Comparison of ENCODE assay signal across 8 mouse cellular contexts in the genomic region with DNA sequence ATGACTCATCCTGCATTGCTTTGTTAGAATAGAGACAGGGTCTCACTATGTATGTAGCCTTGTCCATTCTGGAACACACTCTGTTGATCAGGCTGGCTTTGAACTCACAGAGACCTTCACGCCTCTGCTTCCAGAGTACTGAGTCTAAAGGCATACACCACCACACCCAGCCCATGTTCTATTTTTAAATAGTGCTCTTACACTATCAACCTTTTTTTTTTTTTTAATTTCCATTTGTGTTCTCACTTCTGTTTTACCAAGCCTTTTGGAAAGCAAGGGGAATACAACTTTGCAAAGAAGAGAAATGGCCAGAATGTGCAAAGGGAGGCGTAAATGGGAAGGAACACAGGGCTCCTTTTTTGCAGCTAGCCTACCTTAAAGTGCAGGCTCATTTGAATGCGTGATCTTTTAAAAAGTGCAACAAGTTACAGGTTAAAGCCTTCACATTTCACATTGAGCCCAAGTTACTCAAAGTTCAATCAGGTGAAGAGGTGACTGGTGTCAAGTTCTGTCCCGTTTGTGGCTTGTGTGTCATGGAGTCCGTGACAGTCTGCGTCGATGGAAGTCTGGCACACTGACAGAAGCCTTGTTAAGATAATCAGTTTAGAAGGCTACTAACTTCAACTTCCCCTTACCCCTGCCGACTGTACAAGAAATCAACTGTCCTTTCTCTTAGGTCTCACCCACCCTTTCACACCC. TPM values are rescaled to one million over a fixed set of nuclear protein-coding genes. Genes with fewer than 3 reads are reported as not detected.
DNase-seq lines count a peak whose midpoint lies in the region; ATAC-seq and TF ChIP-seq lines count a peak whose summit lies in the region.

No protein-coding gene starts in this region.

- no peak overlapping the region for H3K4me3 ChIP-seq in forebrain, postnatal 0 days (ENCODE audit: low read depth, low read length)
- H3K4me3 ChIP-seq in forebrain, embryonic 12.5 days (replicated peaks), result no peak overlapping the region
- H3K4me3 ChIP-seq in midbrain, embryonic 10.5 days, result no peak overlapping the region
- no peak overlapping the region for H3K4me3 ChIP-seq in midbrain, embryonic 11.5 days (ENCODE audit: low read depth, low read length)
- no peak overlapping the region for H3K4me3 ChIP-seq in heart, embryonic 14.5 days (ENCODE audit: control insufficient read depth in 1 of 2, insufficient read depth in 1 of 2, low read depth in 1 of 2, low read length in 2 of 2)

- WGBS in forebrain, postnatal 0 days, result 73% methylated on average over 8 of the region's 8 CpGs
- WGBS in forebrain, embryonic 12.5 days, result 77% methylated on average over 8 of the region's 8 CpGs
- WGBS in midbrain, embryonic 10.5 days, result 84% methylated on average over 8 of the region's 8 CpGs
- 81% methylated on average over 8 of the region's 8 CpGs for WGBS in midbrain, embryonic 11.5 days
- 61% methylated on average over 8 of the region's 8 CpGs for WGBS in heart, embryonic 14.5 days

- no peaks in the 10 kb centered on the region for H3K27me3 ChIP-seq in forebrain, postnatal 0 days (ENCODE audit: insufficient read depth, low read length)
- no peaks in the 10 kb centered on the region for H3K27me3 ChIP-seq in forebrain, embryonic 12.5 days
- no peaks in the 10 kb centered on the region for H3K27me3 ChIP-seq in midbrain, embryonic 10.5 days (ENCODE audit: low read depth, poor library complexity, severe bottlenecking)
- H3K27me3 ChIP-seq in midbrain, embryonic 11.5 days (ENCODE audit: control insufficient read depth, insufficient read depth, low read length), result no peaks in the 10 kb centered on the region
- no peaks in the 10 kb centered on the region for H3K27me3 ChIP-seq in heart, embryonic 14.5 days (ENCODE audit: control insufficient read depth, insufficient read depth, low read length)

- peaks cover 18% of the 10 kb centered on the region for H3K4me1 ChIP-seq in forebrain, postnatal 0 days (ENCODE audit: insufficient read depth)
- peaks cover 21% of the 10 kb centered on the region for H3K4me1 ChIP-seq in forebrain, embryonic 12.5 days
- peaks cover 46% of the 10 kb centered on the region for H3K4me1 ChIP-seq in midbrain, embryonic 10.5 days
- peaks cover 13% of the 10 kb centered on the region; the same call in 1 of the 2 replicates for H3K4me1 ChIP-seq in midbrain, embryonic 11.5 days (ENCODE audit: control insufficient read depth, insufficient read depth, low read length)
- peaks cover 2 to 15% of the 10 kb centered on the region in 2 experiments for H3K4me1 ChIP-seq in heart, embryonic 14.5 days (ENCODE audit: control insufficient read depth in 2 of 2, insufficient read depth in 2 of 2, low read length in 2 of 2)

- no peak overlapping the region for H3K27ac ChIP-seq in forebrain, postnatal 0 days (ENCODE audit: low read depth, low read length)
- no peak overlapping the region for H3K27ac ChIP-seq in forebrain, embryonic 12.5 days
- H3K27ac ChIP-seq in midbrain, embryonic 10.5 days (replicated peaks), result 0 out of 2 replicates have a peak overlapping the region, but pooled peaks have one; percentile 95
- H3K27ac ChIP-seq in midbrain, embryonic 11.5 days (ENCODE audit: low read depth, low read length), result no peak overlapping the region
- H3K27ac ChIP-seq in heart, embryonic 14.5 days (replicated peaks in 1 of 2; ENCODE audit: control insufficient read depth in 1 of 2, insufficient read depth in 1 of 2, low read depth in 2 of 2, low read length in 2 of 2), result peak overlapping the region in 1 of 2 experiments; percentile 86; a peak in 1 of 4 replicates

- H3K9me3 ChIP-seq in forebrain, postnatal 0 days (ENCODE audit: low read length), result no peaks in the 10 kb centered on the region
- H3K9me3 ChIP-seq in forebrain, embryonic 12.5 days, result no peaks in the 10 kb centered on the region
- no peaks in the 10 kb centered on the region for H3K9me3 ChIP-seq in midbrain, embryonic 10.5 days (replicated peaks)
- H3K9me3 ChIP-seq in midbrain, embryonic 11.5 days (ENCODE audit: control insufficient read depth, low read length), result no peaks in the 10 kb centered on the region
- H3K9me3 ChIP-seq in heart, embryonic 14.5 days (ENCODE audit: control insufficient read depth, low read length), result no peaks in the 10 kb centered on the region

- no peak for TF ChIP-seq CTCF in forebrain, postnatal 0 days (IDR thresholded peaks at IDR 0.05; ENCODE audit: low read depth)

- ATAC-seq in forebrain, postnatal 0 days, result no peak
- no peak for ATAC-seq in forebrain, embryonic 12.5 days (ENCODE audit: low FRiP score)
- ATAC-seq in midbrain, embryonic 11.5 days (ENCODE audit: low FRiP score), result no peak
- ATAC-seq in heart, embryonic 14.5 days (ENCODE audit: insufficient number of reproducible peaks, insufficient read depth, low FRiP score, low read depth), result no peak

- H3K36me3 ChIP-seq in forebrain, postnatal 0 days (ENCODE audit: insufficient read depth), result no peaks in the 10 kb centered on the region
- no peaks in the 10 kb centered on the region for H3K36me3 ChIP-seq in forebrain, embryonic 12.5 days (replicated peaks)
- H3K36me3 ChIP-seq in midbrain, embryonic 10.5 days, result no peaks in the 10 kb centered on the region
- no peaks in the 10 kb centered on the region for H3K36me3 ChIP-seq in midbrain, embryonic 11.5 days (ENCODE audit: control insufficient read depth, insufficient read depth, low read length)
- H3K36me3 ChIP-seq in heart, embryonic 14.5 days (ENCODE audit: control insufficient read depth, insufficient read depth, low read length), result no peaks in the 10 kb centered on the region

- DNase-seq in forebrain, postnatal 0 days, result no peak
- DNase-seq in midbrain, embryonic 10.5 days (ENCODE audit: low spot score), result no peak
- DNase-seq in midbrain, embryonic 11.5 days (ENCODE audit: low spot score, missing footprints), result no peak
- peak; percentile 38 for DNase-seq in naive thymus-derived CD4-positive, alpha-beta T cell, adult 2 months (ENCODE audit: low read depth)
- no peak for DNase-seq in layer of hippocampus, adult 11-12 months (ENCODE audit: low spot score)
- DNase-seq in testis, postnatal 14 days (ENCODE audit: low spot score), result no peak

- peak overlapping the region; percentile 68 for H3K4me2 ChIP-seq in forebrain, postnatal 0 days (ENCODE audit: low read depth)
- H3K4me2 ChIP-seq in forebrain, embryonic 12.5 days, result no peak overlapping the region
- H3K4me2 ChIP-seq in midbrain, embryonic 11.5 days, result no peak overlapping the region
- peak overlapping the region; percentile 77 for H3K4me2 ChIP-seq in heart, embryonic 14.5 days (ENCODE audit: low read length)

- no peak overlapping the region for H3K9ac ChIP-seq in forebrain, postnatal 0 days
- no peak overlapping the region for H3K9ac ChIP-seq in forebrain, embryonic 12.5 days
- no peak overlapping the region for H3K9ac ChIP-seq in midbrain, embryonic 11.5 days (ENCODE audit: low read length)
- H3K9ac ChIP-seq in heart, embryonic 14.5 days (ENCODE audit: low read length), result no peak overlapping the region

RNA-seq across cellular contexts. Expression of a gene that starts 1.0 kb away (rescaled TPM):
- 18.3 and 18.9 TPM in 2 replicates for total RNA-seq in forebrain, postnatal 0 days (2014; rRNA removed)
- 4.8 and 6.0 TPM in 2 replicates for polyA plus RNA-seq in forebrain, postnatal 0 days (2015; fragmentation: Nextera tagmentation; extraction: Ambion mirVana)
- polyA plus RNA-seq in forebrain, embryonic 12.5 days (2016; fragmentation: Nextera tagmentation; extraction: Ambion mirVana), result 14.7 and 16.1 TPM in 2 replicates
- polyA plus RNA-seq in midbrain, embryonic 10.5 days (2016; fragmentation: Nextera tagmentation; extraction: Ambion mirVana), result 11.8 and 13.9 TPM in 2 replicates
- polyA plus RNA-seq in midbrain, embryonic 11.5 days (2014; fragmentation: Nextera tagmentation; extraction: Ambion mirVana), result 11.6 and 13.0 TPM in 2 replicates
- polyA plus RNA-seq in heart, embryonic 14.5 days (2014; fragmentation: Nextera tagmentation; extraction: Ambion mirVana), result 11.4 and 12.2 TPM in 2 replicates

RNA-seq across cellular contexts. Expression of a gene that starts 25.3 kb away (rescaled TPM):
- 104 TPM in 2 replicates for total RNA-seq in forebrain, postnatal 0 days (2014; rRNA removed)
- polyA plus RNA-seq in forebrain, postnatal 0 days (2015; fragmentation: Nextera tagmentation; extraction: Ambion mirVana), result 37.4 and 41.9 TPM in 2 replicates
- polyA plus RNA-seq in forebrain, embryonic 12.5 days (2016; fragmentation: Nextera tagmentation; extraction: Ambion mirVana), result 24.0 and 26.9 TPM in 2 replicates
- 9.6 and 13.3 TPM in 2 replicates for polyA plus RNA-seq in midbrain, embryonic 10.5 days (2016; fragmentation: Nextera tagmentation; extraction: Ambion mirVana)
- polyA plus RNA-seq in midbrain, embryonic 11.5 days (2014; fragmentation: Nextera tagmentation; extraction: Ambion mirVana), result 8.9 and 11.1 TPM in 2 replicates
- 8.1 and 10.1 TPM in 2 replicates for polyA plus RNA-seq in heart, embryonic 14.5 days (2014; fragmentation: Nextera tagmentation; extraction: Ambion mirVana)

Comparison
In these comparisons a context has a peak if more than half of its experiments do, and no peak if none do; other contexts are left out.
1. H3K4me2 ChIP-seq: peak in forebrain, postnatal 0 days (single experiment) and heart, embryonic 14.5 days (single experiment); none in forebrain, embryonic 12.5 days (single experiment) and midbrain, embryonic 11.5 days (single experiment).